Mouse (Mus musculus) left cerebral cortex, adult 9 months (tissue): ENCODE results near the gene Ceacam16.
A peak's percentile ranks its signal among the peaks of the same experiment; 100 is the strongest.

Experiments used
- DNase-seq, 2 experiments: peaks; one replicate each; pipeline ENCODE4 v3.0.0; 2022; ENCODE audit warnings: low spot score in 2 of 2

The Ceacam16 gene

GRCm38 (mm10) chr7:19843561-19843960 is 17.5 kb downstream of the Ceacam16 start:
- peak in 1 of 2 experiments; percentile 61 for DNase-seq

- DNase-seq: no peak
Observed at GRCm38 (mm10) chr7:19842885-19843504, 18.1 kb downstream of the Ceacam16 start.

- DNase-seq: no peak
Observed at GRCm38 (mm10) chr7:19841686-19842413, 19.2 kb downstream of the Ceacam16 start.

- DNase-seq: no peak
Observed at GRCm38 (mm10) chr7:19840936-19841335, 20.2 kb downstream of the Ceacam16 start.

GRCm38 (mm10) chr7:19840371-19840770 is 20.7 kb downstream of the Ceacam16 start:
- DNase-seq: no peak

- no peak for DNase-seq
Observed at GRCm38 (mm10) chr7:19836843-19837242, 24.3 kb downstream of the Ceacam16 start.

GRCm38 (mm10) chr7:19834055-19834454 is 27.0 kb downstream of the Ceacam16 start:
- no peak for DNase-seq

GRCm38 (mm10) chr7:19831837-19832236 is 29.3 kb downstream of the Ceacam16 start:
- DNase-seq: no peak

GRCm38 (mm10) chr7:19830682-19831156 is 30.4 kb downstream of the Ceacam16 start:
- peak in 1 of 2 experiments; percentile 56 for DNase-seq

GRCm38 (mm10) chr7:19829694-19830093 is 31.4 kb downstream of the Ceacam16 start:
- no peak for DNase-seq

- no peak for DNase-seq
Observed at GRCm38 (mm10) chr7:19826756-19827155, 34.3 kb downstream of the Ceacam16 start.

GRCm38 (mm10) chr7:19824182-19824973 is 36.7 kb downstream of the Ceacam16 start:
- DNase-seq: no peak

GRCm38 (mm10) chr7:19823256-19824181 is 37.6 kb downstream of the Ceacam16 start:
- no peak for DNase-seq

- no peak for DNase-seq
Observed at GRCm38 (mm10) chr7:19822604-19823058, 38.5 kb downstream of the Ceacam16 start, which contains the start of gene Bcl3. Gene Bcl3 (minus strand): TSS chr7:19822770.

- DNase-seq: no peak
Observed at GRCm38 (mm10) chr7:19822193-19822592, 38.9 kb downstream of the Ceacam16 start.

GRCm38 (mm10) chr7:19821633-19822032 is 39.5 kb downstream of the Ceacam16 start:
- DNase-seq: no peak

- no peak for DNase-seq
Observed at GRCm38 (mm10) chr7:19820347-19821048, 40.6 kb downstream of the Ceacam16 start.

GRCm38 (mm10) chr7:19818875-19819274 is 42.2 kb downstream of the Ceacam16 start:
- no peak for DNase-seq

- no peak for DNase-seq
Observed at GRCm38 (mm10) chr7:19818440-19818839, 42.7 kb downstream of the Ceacam16 start.

- DNase-seq: no peak
Observed at GRCm38 (mm10) chr7:19817382-19818105, 43.6 kb downstream of the Ceacam16 start.
